In genomic region chr4:54947056-54947990, GRCm38 (mm10) we compare ENCODE assay signal across 8 mouse cellular contexts. TPM values are rescaled to one million over a fixed set of nuclear protein-coding genes. Genes with fewer than 3 reads are reported as not detected.
DNase-seq lines count a peak whose midpoint lies in the region; ATAC-seq and TF ChIP-seq lines count a peak whose summit lies in the region.

No protein-coding gene starts in this region.

- under 1% methylated on average over 32 of the region's 35 CpGs for WGBS in heart, postnatal 0 days
- WGBS in midbrain, embryonic 13.5 days = under 1% methylated on average over 31 of the region's 35 CpGs

- no peaks in the 10 kb centered on the region for H3K27me3 ChIP-seq in heart, postnatal 0 days (ENCODE audit: control insufficient read depth, insufficient read depth, low read length)
- no peaks in the 10 kb centered on the region for H3K27me3 ChIP-seq in midbrain, embryonic 13.5 days

- ATAC-seq in heart, postnatal 0 days (ENCODE audit: insufficient read depth, low read depth) = no peak
- peak; percentile 59 for ATAC-seq in midbrain, embryonic 13.5 days

- peak; percentile 18 for DNase-seq in cerebellum, adult 11-12 months
- no peak for DNase-seq in cerebellum, adult 9-10 months
- no peak for DNase-seq in ES-E14 (ENCODE audit: low read depth, low spot score)
- peak; percentile 87 for DNase-seq in embryo, embryonic 11 days
- DNase-seq in heart, postnatal 0 days (ENCODE audit: low spot score) = no peak
- DNase-seq in kidney, postnatal 4 days = peak; percentile 58 to 72
- DNase-seq in yolk sac, embryonic 10.5 days (ENCODE audit: low spot score) = peak; percentile 65

- H3K27ac ChIP-seq in ES-E14 (ENCODE audit: insufficient read depth, low read depth, low read length, poor library complexity, severe bottlenecking) = peak overlapping the region; percentile 76; the same call in 1 of the 2 replicates
- peak overlapping the region; percentile 85 for H3K27ac ChIP-seq in heart, postnatal 0 days (ENCODE audit: low read depth)
- peak overlapping the region; percentile 99 for H3K27ac ChIP-seq in midbrain, embryonic 13.5 days

- peak overlapping the region; percentile 98 for H3K4me2 ChIP-seq in heart, postnatal 0 days (ENCODE audit: low read depth, low read length)
- H3K4me2 ChIP-seq in midbrain, embryonic 13.5 days (replicated peaks) = peak overlapping the region; percentile 92

- no peak for TF ChIP-seq EP300 in heart, postnatal 0 days (IDR thresholded peaks at IDR 0.05; ENCODE audit: low read depth)

- H3K4me1 ChIP-seq in ES-E14 (ENCODE audit: control insufficient read depth in 2 of 2, insufficient read depth in 2 of 2, low read length in 2 of 2, poor library complexity in 1 of 2) = 0 out of 4 replicates have a peak, but pooled peaks cover 0 to 2% of the 10 kb centered on the region in 2 experiments
- peaks cover 14% of the 10 kb centered on the region for H3K4me1 ChIP-seq in heart, postnatal 0 days (ENCODE audit: control insufficient read depth, insufficient read depth)
- H3K4me1 ChIP-seq in midbrain, embryonic 13.5 days (replicated peaks) = peaks cover 31% of the 10 kb centered on the region

- H3K4me3 ChIP-seq in ES-E14 (ENCODE audit: insufficient read depth in 1 of 2, low read depth in 1 of 2, low read length in 2 of 2, poor library complexity in 1 of 2, severe bottlenecking in 1 of 2) = peak overlapping the region; percentile 80 to 85
- peak overlapping the region; percentile 70 for H3K4me3 ChIP-seq in heart, postnatal 0 days (ENCODE audit: low read depth, low read length)
- peak overlapping the region; percentile 92 for H3K4me3 ChIP-seq in midbrain, embryonic 13.5 days (replicated peaks)

- H3K36me3 ChIP-seq in ES-E14 (ENCODE audit: control insufficient read depth, insufficient read depth, low read length, poor library complexity, severe bottlenecking) = no peaks in the 10 kb centered on the region
- H3K36me3 ChIP-seq in heart, postnatal 0 days (replicated peaks; ENCODE audit: control insufficient read depth, insufficient read depth, low read length) = no peaks in the 10 kb centered on the region
- H3K36me3 ChIP-seq in midbrain, embryonic 13.5 days = no peaks in the 10 kb centered on the region

- no peaks in the 10 kb centered on the region for H3K9me3 ChIP-seq in ES-E14 (ENCODE audit: control insufficient read depth, insufficient read depth, low read depth, low read length)
- no peaks in the 10 kb centered on the region for H3K9me3 ChIP-seq in heart, postnatal 0 days (replicated peaks; ENCODE audit: control insufficient read depth, low read length)
- H3K9me3 ChIP-seq in midbrain, embryonic 13.5 days = no peaks in the 10 kb centered on the region

- in situ Hi-C loops in ES-E14 (cut with MboI; ENCODE audit: low sequenced_read_pairs in 2 of 2, unreplicated experiment in 2 of 2) = no loop called here

- peak overlapping the region; percentile 86 for H3K9ac ChIP-seq in ES-E14 (ENCODE audit: insufficient read depth, low read depth, low read length, poor library complexity, severe bottlenecking)
- peak overlapping the region; percentile 66 for H3K9ac ChIP-seq in heart, postnatal 0 days (replicated peaks; ENCODE audit: low read depth, low read length)
- peak overlapping the region; percentile 99 for H3K9ac ChIP-seq in midbrain, embryonic 13.5 days (replicated peaks)

- TF ChIP-seq CTCF in heart, postnatal 0 days (IDR thresholded peaks at IDR 0.05; ENCODE audit: low read depth) = peak; percentile 34; the same call in 1 of the 2 replicates

TF ChIP-seq in ES-E14, 5 proteins besides CTCF, POLR2A, EP300 and RAD21:
- TF ChIP-seq MAFK (IDR thresholded peaks at IDR 0.05; ENCODE audit: insufficient read depth, low read depth, low read length) (no peak), ZC3H11A (IDR thresholded peaks at IDR 0.05; ENCODE audit: borderline replicate concordance, low read depth, low read length) (no peak), ZNF384 (IDR thresholded peaks at IDR 0.05; ENCODE audit: low read depth, low read length) (no peak), CHD2 (IDR thresholded peaks at IDR 0.05; ENCODE audit: low read depth, low read length) (no peak), HCFC1 (IDR thresholded peaks at IDR 0.05; ENCODE audit: borderline replicate concordance, insufficient read depth, low read length) (no peak)

RNA-seq across cellular contexts. Expression of gene Zfp462, which starts 2.5 kb away (rescaled TPM):
- 48.8 and 63.7 TPM in 2 replicates for total RNA-seq in ES-E14 (2012; rRNA removed)
- 5.5 and 6.6 TPM in 2 replicates for total RNA-seq in heart, postnatal 0 days (2014; rRNA removed; ENCODE audit: low replicate concordance)
- polyA plus RNA-seq in heart, postnatal 0 days (2015; fragmentation: Nextera tagmentation; extraction: Ambion mirVana) = 1.0 and 1.1 TPM in 2 replicates
- polyA plus RNA-seq in midbrain, embryonic 13.5 days (2015; fragmentation: Nextera tagmentation; extraction: Ambion mirVana) = 22.6 and 23.1 TPM in 2 replicates

Comparison
In these comparisons a context has a peak if more than half of its experiments do, and no peak if none do; other contexts are left out.
1. DNase-seq: peak in cerebellum, adult 11-12 months (single experiment), embryo, embryonic 11 days (single experiment), kidney, postnatal 4 days (2 of 2) and yolk sac, embryonic 10.5 days (single experiment); none in cerebellum, adult 9-10 months (single experiment), ES-E14 (single experiment) and heart, postnatal 0 days (single experiment).
2. Peak in every context shown above with its lines, with median percentiles within 50 percentile points of each other: H3K27ac ChIP-seq, H3K4me3 ChIP-seq and H3K9ac ChIP-seq.